Mouse (Mus musculus): ENCODE data around the gene Col16a1.
A peak's percentile ranks its signal among the peaks of the same experiment; 100 is the strongest.

GRCm38 (mm10) chr4:130138441-130139213, 91.0 kb downstream of the Col16a1 start:
- TF ChIP-seq POLR2A (IDR thresholded peaks at IDR 0.05; ENCODE audit: borderline replicate concordance, extremely low read depth, insufficient read depth, insufficient read length, poor library complexity, severe bottlenecking): no peak
- TF ChIP-seq CTCF (IDR thresholded peaks at IDR 0.05; ENCODE audit: borderline replicate concordance, extremely low read depth, insufficient read depth, insufficient read length): peak; percentile 92
